Mouse (Mus musculus) cerebellum, postnatal 36 days (tissue): ENCODE measurements around the gene Clic3.
A peak's percentile ranks its signal among the peaks of the same experiment; 100 is the strongest.

Source experiments
- DNase-seq, 2 experiments: peaks; one replicate each; pipeline ENCODE4 v3.0.0; 2021 to 2022; ENCODE audit warnings: mixed read lengths in 2 of 2

The Clic3 gene

GRCm38 (mm10) chr2:25482969-25483368, 26.3 kb downstream of the Clic3 start:
- DNase-seq, result peak; percentile 71 to 74

GRCm38 (mm10) chr2:25484901-25485647, 28.4 kb downstream of the Clic3 start:
- DNase-seq, result peak; percentile 95 to 96

GRCm38 (mm10) chr2:25487965-25488670, 31.5 kb downstream of the Clic3 start:
- DNase-seq, result no peak

DNA sequence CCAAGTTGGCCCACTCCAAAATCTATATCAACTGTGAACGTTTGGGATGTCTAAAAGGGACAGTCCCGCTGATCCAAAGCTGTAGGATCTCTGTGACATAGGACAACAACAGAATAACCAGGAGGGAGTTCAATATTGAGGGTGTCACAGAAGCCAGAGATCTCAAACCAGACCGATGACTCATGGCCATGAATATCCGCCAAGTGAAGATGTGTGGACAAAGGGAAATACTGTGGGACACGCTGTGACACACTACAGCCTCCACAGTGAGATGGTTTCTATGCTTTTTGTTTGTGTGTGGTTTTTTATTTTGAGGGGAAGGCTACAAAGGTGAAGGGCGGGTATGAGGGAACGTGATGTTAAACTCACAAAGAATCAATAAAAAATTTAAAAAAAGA, 32.0 kb downstream of the Clic3 start:
- DNase-seq, result peak; percentile 41 to 69

- DNase-seq, result no peak
Observed at GRCm38 (mm10) chr2:25492988-25493387, 36.4 kb downstream of the Clic3 start.

GRCm38 (mm10) chr2:25493476-25493961, 36.9 kb downstream of the Clic3 start, which contains the start of gene Lcn12:
Gene Lcn12 (minus strand): TSS chr2:25493911.
- peak; percentile 77 to 86 for DNase-seq

- peak in 1 of 2 experiments; percentile 49 for DNase-seq
Observed at GRCm38 (mm10) chr2:25496462-25496861, 39.8 kb downstream of the Clic3 start.

DNA sequence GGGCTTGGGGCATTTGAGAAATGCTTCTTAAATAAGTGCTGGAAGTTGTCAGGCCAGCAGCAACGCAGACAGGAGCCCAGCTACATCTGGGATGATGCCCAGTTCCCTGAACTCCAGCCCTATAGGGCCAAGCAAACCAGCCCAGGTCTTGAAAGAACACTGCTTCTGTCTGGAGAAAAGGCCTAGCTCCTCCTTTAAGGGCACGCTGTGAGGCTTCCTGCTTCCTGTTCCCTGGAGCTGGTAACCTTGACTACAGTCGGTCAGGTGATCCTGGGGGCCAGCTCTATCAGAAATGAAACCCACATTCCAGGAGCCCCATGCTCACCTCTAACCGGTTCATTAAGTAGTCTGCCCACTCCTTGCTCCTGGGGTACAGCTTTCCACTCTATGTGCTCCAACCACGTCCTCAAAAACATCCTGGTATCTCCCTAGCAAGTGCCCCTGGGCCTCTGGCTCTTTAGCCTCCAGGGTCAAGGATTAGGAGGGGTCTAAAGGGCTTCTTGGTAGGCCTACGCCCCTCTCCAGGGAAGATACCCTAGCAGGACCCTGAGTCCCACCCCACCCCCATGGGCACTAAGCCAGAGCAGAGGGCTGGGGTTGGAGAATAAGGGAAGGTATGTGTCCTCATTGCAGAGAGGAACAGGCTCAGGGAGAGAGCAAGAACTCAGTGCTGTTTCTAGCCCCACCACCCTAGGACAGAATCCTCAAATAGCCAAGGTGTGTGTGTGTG, 41.4 kb downstream of the Clic3 start:
- no peak for DNase-seq

DNA sequence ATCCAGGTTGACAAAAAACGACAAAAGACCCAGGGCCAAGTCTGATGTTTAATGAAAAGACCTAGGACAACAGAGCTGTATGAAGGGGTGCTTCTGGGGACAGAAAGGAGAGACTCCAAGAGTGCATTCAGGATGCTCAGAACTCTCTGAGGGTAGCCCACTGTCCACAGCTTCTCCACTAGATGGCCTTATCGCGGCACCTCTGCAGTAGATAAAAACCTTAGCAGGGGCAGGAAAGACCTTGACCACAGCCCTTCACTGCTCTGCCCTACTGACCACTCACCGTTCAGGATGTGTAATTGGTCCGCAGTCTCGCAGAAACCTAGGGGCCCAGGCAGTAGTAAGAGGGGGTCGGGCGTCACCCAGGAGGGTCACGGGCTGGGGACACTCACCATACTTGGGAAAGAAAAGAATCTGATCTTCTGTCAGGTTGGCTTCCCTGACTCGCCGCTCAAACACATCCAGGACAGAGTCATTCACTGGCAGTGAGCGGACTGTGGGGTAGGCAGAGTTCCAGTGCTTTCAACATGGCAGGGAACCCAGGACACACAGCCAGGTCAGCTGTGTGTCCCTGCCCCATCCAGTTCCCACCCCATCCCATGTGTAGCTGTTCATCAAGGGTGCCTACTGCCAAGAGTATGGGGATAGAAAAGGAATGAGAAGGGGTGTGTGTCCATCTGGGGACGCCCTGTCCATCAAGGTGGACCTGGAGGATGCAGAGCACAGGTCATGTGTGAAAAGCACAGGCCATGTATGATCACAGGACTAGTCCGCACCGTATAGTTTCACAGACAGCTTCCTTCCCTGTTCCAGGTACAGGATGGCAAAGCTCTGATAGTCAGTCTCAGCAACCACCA, 42.2 kb downstream of the Clic3 start:
- DNase-seq, result no peak

DNA sequence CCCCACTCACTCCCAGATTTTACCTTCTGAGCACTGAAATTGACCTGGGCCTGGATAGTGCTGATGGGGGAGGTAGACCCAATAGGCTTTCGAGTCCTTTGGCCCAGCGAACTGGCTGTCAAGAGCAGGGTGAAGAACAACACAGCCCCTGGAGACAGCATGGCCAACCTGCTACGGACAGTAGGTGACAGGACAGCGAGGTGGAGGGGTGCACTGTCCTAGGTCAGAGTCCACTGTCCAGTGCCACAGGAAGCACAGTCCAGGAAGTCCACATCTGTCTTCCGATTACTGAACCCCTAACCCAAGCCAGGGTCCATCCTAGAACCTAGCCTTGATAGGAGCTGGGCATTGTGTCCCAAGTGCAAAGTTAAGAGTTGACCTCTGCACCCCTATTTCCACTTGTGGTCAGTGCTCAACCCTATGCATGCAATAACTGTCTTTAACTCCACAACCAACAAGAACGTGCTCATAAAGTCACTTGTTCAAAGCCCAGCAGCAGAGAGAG, 43.5 kb downstream of the Clic3 start:
- DNase-seq, result no peak

- DNase-seq, result peak; percentile 85
Observed at GRCm38 (mm10) chr2:25500576-25501405, 44.2 kb downstream of the Clic3 start, which contains the start of gene Fbxw5. Gene Fbxw5 (plus strand): TSS chr2:25500750.

GRCm38 (mm10) chr2:25501593-25502486, 45.2 kb downstream of the Clic3 start, which contains the start of gene C8g:
Gene C8g (minus strand): TSS chr2:25501719.
- DNase-seq, result no peak

GRCm38 (mm10) chr2:25502726-25503125, 46.1 kb downstream of the Clic3 start:
- no peak for DNase-seq

DNA sequence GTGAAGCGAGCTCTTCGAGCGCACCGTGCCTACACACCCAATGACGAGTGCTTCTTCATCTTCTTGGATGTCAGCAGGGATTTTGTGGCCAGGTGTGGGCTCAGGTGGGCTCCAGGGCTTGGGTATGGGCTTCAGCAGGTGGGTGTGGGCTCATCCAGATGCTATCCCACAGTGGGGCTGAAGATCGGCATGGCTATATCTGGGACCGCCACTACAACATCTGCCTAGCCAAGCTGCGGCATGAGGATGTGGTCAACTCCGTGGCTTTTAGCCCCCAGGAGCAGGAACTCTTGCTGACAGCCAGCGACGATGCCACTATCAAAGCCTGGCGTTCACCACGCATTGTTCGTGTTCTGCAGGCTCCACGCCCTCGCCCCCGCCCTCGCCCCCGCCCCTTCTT, 47.9 kb downstream of the Clic3 start:
- no peak for DNase-seq

DNA sequence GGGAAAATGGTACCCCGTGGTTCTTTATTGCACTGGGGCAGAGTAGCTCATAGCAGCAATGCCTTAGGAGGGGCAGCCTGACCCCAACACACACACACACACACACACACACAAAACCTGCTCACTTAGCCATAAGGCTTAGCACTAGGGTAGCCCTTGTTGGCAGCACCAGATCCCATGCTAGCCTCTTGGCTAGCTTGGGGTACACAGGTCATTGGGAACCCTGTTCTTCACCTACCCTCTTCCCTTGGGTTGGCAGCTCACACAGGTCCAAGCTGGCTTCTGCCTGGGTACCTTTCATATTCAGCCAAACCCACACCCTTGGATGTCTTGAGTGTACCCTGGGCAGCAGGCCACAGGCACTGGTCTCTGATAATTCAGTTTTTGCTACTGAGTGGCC, 48.4 kb downstream of the Clic3 start:
- DNase-seq, result no peak

- DNase-seq, result no peak
Observed at GRCm38 (mm10) chr2:25505860-25506259, 49.2 kb downstream of the Clic3 start.

DNA sequence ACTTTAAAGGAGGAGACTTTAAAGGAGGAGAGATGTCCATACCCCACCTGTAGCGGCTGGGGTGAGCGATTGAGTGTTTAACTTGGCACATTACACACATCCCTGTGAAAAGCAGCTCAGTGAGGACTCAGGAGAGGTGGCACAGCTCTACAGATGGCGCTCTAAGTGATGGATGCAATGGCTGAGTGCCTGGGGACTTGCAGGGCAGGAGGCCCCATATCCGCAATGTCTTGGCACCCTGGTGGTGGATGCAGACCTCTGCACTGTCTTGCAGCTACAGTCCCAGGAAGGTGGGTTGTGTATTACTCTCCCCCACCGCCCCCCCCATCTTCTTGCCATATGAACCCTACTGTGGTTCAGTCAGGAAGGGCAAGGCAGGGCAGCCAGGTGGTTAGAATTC, 50.3 kb downstream of the Clic3 start:
- no peak for DNase-seq
